In genomic region chr7:70350781-70351551, GRCm38 (mm10) we compare ENCODE assay signal across 8 mouse cellular contexts. TPM values are rescaled to one million over a fixed set of nuclear protein-coding genes. Genes with fewer than 3 reads are reported as not detected.
A peak's percentile ranks its signal among the peaks of the same experiment; 100 is the strongest.
DNase-seq lines count a peak whose midpoint lies in the region; ATAC-seq and TF ChIP-seq lines count a peak whose summit lies in the region.

No protein-coding gene starts in this region.

- H3K36me3 ChIP-seq in embryonic facial prominence, embryonic 15.5 days, result no peaks in the 10 kb centered on the region
- H3K36me3 ChIP-seq in hindbrain, embryonic 14.5 days (replicated peaks; ENCODE audit: control insufficient read depth, insufficient read depth), result peaks cover 12% of the 10 kb centered on the region; the same call in 1 of the 2 replicates
- H3K36me3 ChIP-seq in liver, adult 2 months (ENCODE audit: control insufficient read depth, insufficient read depth, low read length), result peaks cover 24% of the 10 kb centered on the region

- H3K79me2 ChIP-seq in liver, adult 2 months (ENCODE audit: control insufficient read depth, insufficient read depth, low read length), result peaks cover 9% of the 10 kb centered on the region; the same call in 1 of the 2 replicates

- peak; percentile 79 for ATAC-seq in embryonic facial prominence, embryonic 15.5 days (ENCODE audit: insufficient number of reproducible peaks, low FRiP score, low TSS enrichment, low read depth)
- ATAC-seq in hindbrain, embryonic 14.5 days (ENCODE audit: low FRiP score), result peak; percentile 80

- peak; percentile 32 for DNase-seq in right cerebral cortex, postnatal 25 days
- no peak for DNase-seq in right cerebral cortex, postnatal 10 days (ENCODE audit: low spot score in 2 of 2)
- no peak for DNase-seq in hindbrain, embryonic 14.5 days (ENCODE audit: low spot score)
- no peak for DNase-seq in liver, adult 2 months (ENCODE audit: extremely low read depth, low read depth, low spot score)
- peak; percentile 80 for DNase-seq in neural tube, embryonic 10.5 days (ENCODE audit: extremely low spot score, low spot score)
- no peak for DNase-seq in left cerebral cortex, adult 8-10 months (ENCODE audit: low spot score in 2 of 2)
- DNase-seq in frontal cortex, postnatal 25 days (ENCODE audit: low spot score in 2 of 2), result no peak

- no peak for TF ChIP-seq CTCF in liver, adult 2 months (IDR thresholded peaks at IDR 0.05; ENCODE audit: low read depth, low read length)

- no peak for TF ChIP-seq POLR2A in liver, adult 2 months (IDR thresholded peaks at IDR 0.05; ENCODE audit: extremely low read depth, insufficient read depth, low read length)

- under 1% methylated on average over 51 of the region's 55 CpGs for WGBS in embryonic facial prominence, embryonic 15.5 days
- WGBS in hindbrain, embryonic 14.5 days, result 1% methylated on average over 44 of the region's 55 CpGs
- 10% methylated on average over 45 of the region's 55 CpGs for WGBS in liver, adult 2 months

- peak overlapping the region; percentile 58 for H3K4me3 ChIP-seq in embryonic facial prominence, embryonic 15.5 days (replicated peaks)
- peak overlapping the region; percentile 73 for H3K4me3 ChIP-seq in hindbrain, embryonic 14.5 days (replicated peaks; ENCODE audit: low read length)
- H3K4me3 ChIP-seq in liver, adult 2 months (ENCODE audit: insufficient read depth, low read depth, low read length), result peak overlapping the region; percentile 62

- peak overlapping the region; percentile 69 for H3K4me2 ChIP-seq in embryonic facial prominence, embryonic 15.5 days (replicated peaks)
- H3K4me2 ChIP-seq in hindbrain, embryonic 14.5 days (replicated peaks), result peak overlapping the region; percentile 72

- peak overlapping the region; percentile 50 for H3K9ac ChIP-seq in embryonic facial prominence, embryonic 15.5 days
- H3K9ac ChIP-seq in hindbrain, embryonic 14.5 days, result peak overlapping the region; percentile 92
- H3K9ac ChIP-seq in liver, adult 2 months (ENCODE audit: low read depth, low read length), result peak overlapping the region; percentile 90

- H3K4me1 ChIP-seq in embryonic facial prominence, embryonic 15.5 days, result peaks cover 24% of the 10 kb centered on the region
- peaks cover 49% of the 10 kb centered on the region for H3K4me1 ChIP-seq in hindbrain, embryonic 14.5 days (replicated peaks; ENCODE audit: control insufficient read depth, insufficient read depth, low read length)
- H3K4me1 ChIP-seq in liver, adult 2 months (ENCODE audit: control insufficient read depth, insufficient read depth, low read length), result peaks cover 9% of the 10 kb centered on the region

- no peaks in the 10 kb centered on the region for H3K9me3 ChIP-seq in embryonic facial prominence, embryonic 15.5 days (replicated peaks)
- no peaks in the 10 kb centered on the region for H3K9me3 ChIP-seq in hindbrain, embryonic 14.5 days (ENCODE audit: control insufficient read depth, low read length)

- H3K27me3 ChIP-seq in embryonic facial prominence, embryonic 15.5 days, result peaks cover 44% of the 10 kb centered on the region
- H3K27me3 ChIP-seq in hindbrain, embryonic 14.5 days (ENCODE audit: control insufficient read depth, insufficient read depth, low read length), result peaks cover 16% of the 10 kb centered on the region; the same call in 1 of the 2 replicates
- H3K27me3 ChIP-seq in liver, adult 2 months (ENCODE audit: control insufficient read depth, insufficient read depth, low read length), result no peaks in the 10 kb centered on the region

- peak overlapping the region; percentile 90 for H3K27ac ChIP-seq in embryonic facial prominence, embryonic 15.5 days (replicated peaks)
- H3K27ac ChIP-seq in hindbrain, embryonic 14.5 days, result peak overlapping the region; percentile 96
- H3K27ac ChIP-seq in liver, adult 2 months (replicated peaks; ENCODE audit: insufficient read depth, low read depth, low read length), result peak overlapping the region; percentile 66

RNA-seq across cellular contexts. Expression of gene Nr2f2, which starts 15.6 kb away (rescaled TPM):
- 32.3 and 35.6 TPM in 2 replicates for polyA plus RNA-seq in embryonic facial prominence, embryonic 15.5 days (2015; fragmentation: Nextera tagmentation; extraction: Ambion mirVana)
- polyA plus RNA-seq in hindbrain, embryonic 14.5 days (2014; fragmentation: Nextera tagmentation; extraction: Ambion mirVana), result 105 and 127 TPM in 2 replicates
- total RNA-seq in liver, adult 2 months (2014; rRNA removed), result 14.5 and 16.1 TPM in 2 replicates
- 64.2 and 84.0 TPM in 2 replicates for polyA plus RNA-seq in liver, adult 2 months (2012; rRNA removed)
- 10 to 100 TPM; 20.1 to 32.6 (median 27.2) TPM for total RNA-seq in left cerebral cortex, adult 8-10 months (2022)

Comparison
In these comparisons a context has a peak if more than half of its experiments do, and no peak if none do; other contexts are left out.
1. DNase-seq: peak in right cerebral cortex, postnatal 25 days (single experiment) and neural tube, embryonic 10.5 days (single experiment); none in right cerebral cortex, postnatal 10 days (0 of 2), hindbrain, embryonic 14.5 days (single experiment), liver, adult 2 months (single experiment), left cerebral cortex, adult 8-10 months (0 of 2) and frontal cortex, postnatal 25 days (0 of 2).
2. Peak in every context shown above with its lines, with median percentiles within 50 percentile points of each other: H3K27ac ChIP-seq, H3K4me3 ChIP-seq and H3K9ac ChIP-seq.